Mouse (Mus musculus): ENCODE results near the gene Pidd1. TPM values are rescaled to one million over a fixed set of nuclear protein-coding genes. Genes with fewer than 3 reads are reported as not detected.
A peak's percentile ranks its signal among the peaks of the same experiment; 100 is the strongest.

Gene Pidd1
- total RNA-seq, 2 experiments from 2014 or later, result 2.4 to 7.3 TPM

DNA sequence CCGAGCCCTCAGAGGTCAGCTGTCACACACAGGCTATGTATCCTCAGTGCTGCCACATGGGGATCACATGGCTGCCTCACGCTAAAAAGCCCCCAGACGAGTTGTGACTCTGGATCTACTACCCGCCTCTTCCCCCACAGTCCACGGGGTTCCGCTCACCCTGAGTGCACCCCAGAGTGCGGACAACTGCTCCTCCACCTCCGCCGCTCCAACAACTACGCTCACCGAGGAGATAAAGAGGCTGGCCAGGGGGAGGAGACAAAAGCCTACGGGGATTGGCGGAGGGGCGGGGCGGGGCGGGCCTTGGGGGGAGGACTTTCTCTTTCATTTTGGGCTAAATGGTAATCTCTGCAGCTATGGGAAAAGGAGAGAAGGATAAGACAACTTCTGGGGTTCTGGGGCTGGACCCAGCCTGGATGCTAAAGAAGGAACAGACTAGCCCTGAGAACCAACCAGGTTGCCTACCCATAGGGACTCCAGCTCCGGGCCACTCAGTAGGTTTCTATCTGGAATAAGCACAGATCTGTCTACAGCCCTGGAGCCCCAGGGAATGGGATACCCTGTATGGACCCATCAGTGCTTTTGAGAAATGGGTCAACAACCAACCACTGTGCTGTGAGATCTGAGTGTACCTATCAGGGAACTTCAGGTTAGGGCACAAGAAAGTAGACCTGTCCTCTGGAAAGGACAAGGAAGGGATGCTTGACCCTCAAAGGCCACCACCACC, 8.5 kb downstream of the Pidd1 start:
- DNase-seq, result peak; percentile 82

DNA sequence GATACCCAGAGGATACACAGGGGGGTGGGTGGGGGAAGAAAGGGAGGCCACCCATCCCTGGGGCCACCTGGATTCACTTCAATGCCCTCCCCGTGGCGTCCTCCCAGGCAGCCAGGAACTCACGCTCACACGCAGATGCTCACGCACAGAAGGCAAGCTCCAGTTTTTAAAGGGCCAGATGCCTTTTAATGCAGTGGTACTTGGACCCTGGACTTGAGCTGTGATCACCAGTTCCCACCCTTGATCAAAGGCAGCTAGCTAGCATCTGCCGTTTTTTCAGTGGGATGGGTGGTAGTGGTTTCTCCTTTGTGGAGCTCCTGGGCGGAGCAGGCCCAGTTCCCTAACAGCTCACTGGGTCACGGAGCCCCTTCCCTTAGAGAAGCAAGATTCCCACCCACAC, 9.4 kb downstream of the Pidd1 start:
- peak; percentile 73 for DNase-seq

DNA sequence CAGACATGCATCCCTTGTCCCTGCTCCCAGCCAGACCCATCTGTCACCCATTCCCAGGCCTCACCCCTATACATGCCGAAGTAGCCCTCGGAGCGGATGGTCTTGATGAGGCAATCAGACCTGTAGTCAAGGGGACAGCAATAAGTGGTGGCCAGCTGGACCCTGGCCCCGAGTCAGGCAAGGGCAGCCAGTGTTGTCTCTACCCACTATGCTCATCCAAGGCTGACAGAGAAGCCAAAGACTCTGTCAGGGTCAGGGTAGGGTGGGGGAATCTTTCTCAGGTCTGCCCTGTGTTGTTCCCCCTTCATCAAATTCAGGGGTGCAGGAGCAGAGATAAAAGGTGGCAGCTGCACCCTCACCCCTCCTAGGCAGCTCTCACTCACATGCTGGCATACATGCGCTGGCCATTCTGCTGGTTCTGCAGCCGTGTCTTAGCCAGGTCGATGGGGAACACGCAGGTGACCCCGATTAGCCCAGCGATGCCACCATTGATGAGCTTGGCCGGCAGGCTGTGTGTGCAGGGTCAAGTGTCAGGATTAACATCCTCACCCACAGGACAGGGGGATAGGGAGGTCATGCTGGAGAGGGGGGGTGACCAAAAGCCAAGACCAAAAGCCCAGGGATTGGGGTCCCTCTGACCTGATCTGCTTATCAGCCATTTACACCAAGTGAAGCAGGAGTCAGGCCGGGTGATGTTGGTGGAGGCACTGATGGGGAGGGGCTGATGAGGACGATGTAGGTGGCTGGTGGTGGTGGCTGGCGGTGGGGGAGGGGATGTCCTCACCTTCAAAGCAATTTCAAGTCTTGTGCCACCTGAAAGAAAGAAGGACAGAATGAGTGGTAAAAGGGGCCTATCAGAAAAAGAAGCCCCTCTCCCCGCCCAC, 10.1 kb downstream of the Pidd1 start:
- DNase-seq, result no peak

DNA sequence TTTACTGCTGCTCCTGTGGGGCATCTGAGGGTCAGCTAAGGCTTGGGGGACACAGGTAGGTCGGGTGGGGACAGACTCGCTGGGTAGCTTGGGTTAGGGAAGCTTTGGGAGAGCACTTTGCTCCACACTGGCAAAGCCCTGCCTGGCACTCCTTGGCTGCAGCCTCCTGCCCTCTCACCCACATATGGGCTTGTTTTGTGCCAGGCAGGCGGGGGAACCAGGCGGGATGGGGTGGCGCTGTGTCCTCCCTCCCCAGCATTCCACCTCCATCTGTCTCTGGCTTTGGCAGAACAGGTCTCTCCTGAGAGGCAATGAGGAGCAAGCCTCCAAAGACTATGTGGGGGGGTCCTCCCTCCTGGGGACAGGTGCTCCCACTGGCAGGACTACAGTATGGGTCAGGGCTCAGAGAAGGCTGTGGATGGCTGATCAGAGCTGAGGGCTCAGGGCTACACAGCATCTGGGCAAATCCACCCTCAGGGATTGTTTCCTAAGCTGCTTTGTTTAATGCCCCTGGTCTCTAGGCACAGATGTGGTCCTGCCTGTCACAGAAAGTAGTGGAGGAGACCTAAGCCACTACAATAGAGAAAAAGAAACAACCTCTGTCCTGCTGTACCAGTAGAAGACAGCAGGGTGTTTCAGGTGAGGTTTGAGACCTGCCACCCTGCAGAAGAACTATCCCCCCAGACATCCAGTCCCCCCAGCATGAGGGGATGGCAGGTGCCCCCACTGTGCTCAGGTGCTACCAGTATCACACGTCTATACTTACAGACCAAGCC, 10.9 kb downstream of the Pidd1 start:
- peak; percentile 87 for DNase-seq

DNA sequence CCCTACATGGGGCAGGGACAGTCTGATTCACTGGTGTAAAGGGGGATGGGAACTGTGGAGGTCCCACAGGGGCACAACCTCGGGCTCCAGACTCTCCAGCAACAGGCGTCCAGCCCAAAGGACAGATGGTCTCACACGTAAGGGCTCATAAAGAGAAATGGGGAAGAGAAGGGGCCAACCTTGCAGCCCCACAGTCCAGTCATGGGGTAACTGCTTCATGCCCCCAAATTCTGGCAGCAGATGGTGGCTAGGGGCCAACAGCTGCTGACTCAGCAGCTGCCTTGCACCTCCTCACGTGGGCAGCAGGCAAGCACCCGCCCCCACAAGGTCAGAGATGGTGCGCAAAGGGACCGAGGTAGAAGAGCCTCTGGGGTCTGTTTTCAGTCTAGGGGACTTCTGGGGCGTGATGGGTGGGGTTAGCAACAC, 11.6 kb downstream of the Pidd1 start:
- peak; percentile 88 for DNase-seq

DNA sequence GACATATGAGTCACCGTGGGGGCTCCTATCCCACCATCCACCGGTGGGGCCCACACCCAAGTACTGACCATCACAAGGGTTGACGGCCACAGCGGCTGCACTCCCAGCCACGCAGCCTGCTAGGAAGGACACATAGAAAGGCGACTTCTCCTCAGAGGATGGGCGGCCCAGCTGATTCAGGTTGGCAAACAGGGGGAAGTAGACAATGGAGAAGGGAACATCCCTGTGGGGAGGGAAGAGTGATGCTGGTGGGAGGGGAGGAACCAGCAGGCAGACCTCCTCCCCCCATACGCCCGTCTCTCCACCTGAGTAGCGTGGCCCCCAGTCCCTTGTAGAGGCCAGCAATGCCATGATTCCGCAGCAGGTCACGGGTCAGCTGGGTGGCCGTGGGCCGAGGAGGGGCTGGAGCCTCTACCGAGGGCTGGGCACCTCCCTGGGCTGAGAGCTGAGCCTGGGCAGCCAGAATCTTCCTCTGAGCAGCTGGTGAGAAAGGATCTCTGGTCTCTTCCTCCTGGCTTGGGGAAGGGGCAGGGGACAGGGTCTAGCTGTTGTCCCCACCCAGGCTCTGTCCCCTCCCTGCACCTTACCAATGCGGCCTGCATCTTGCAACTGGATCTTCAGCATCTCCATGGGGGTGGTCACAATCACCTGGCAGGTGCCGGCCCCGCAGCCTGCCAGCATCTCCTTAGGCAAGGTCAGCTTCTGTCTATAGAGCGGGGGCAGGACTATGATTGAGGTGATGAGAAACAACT, 12.2 kb downstream of the Pidd1 start:
- no peak for DNase-seq

DNA sequence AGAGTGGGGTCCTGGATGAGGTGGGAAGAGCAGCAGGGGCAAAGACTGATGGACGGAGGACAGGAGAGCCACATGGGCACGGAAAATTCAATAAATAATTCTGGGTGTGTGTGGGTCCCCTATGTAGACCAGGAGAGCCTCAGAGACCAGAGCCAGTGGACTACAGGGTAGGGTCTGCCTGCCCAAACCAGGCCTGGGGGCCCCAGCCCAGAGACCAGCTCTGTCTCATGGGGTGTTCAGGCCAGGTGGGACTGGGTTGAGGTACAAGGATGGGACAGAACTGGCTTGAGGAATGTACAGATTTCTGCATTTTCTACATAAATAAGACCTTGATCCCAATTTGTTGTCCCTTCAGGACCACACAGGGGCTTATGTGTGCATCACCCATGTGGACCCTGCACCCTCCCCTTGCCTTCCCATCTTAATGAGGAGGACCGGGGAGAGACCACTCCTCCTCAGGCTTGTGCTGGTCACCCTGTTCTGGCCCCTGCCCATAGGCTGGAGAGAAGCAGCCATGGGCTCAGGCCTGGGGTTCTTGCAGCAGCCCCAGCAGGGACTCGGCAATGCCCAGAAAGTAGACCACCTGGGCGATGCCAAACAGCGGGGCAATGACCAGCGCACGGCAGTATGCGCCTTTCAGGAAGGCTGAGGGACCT, 13.1 kb downstream of the Pidd1 start:
- no peak for DNase-seq

DNA sequence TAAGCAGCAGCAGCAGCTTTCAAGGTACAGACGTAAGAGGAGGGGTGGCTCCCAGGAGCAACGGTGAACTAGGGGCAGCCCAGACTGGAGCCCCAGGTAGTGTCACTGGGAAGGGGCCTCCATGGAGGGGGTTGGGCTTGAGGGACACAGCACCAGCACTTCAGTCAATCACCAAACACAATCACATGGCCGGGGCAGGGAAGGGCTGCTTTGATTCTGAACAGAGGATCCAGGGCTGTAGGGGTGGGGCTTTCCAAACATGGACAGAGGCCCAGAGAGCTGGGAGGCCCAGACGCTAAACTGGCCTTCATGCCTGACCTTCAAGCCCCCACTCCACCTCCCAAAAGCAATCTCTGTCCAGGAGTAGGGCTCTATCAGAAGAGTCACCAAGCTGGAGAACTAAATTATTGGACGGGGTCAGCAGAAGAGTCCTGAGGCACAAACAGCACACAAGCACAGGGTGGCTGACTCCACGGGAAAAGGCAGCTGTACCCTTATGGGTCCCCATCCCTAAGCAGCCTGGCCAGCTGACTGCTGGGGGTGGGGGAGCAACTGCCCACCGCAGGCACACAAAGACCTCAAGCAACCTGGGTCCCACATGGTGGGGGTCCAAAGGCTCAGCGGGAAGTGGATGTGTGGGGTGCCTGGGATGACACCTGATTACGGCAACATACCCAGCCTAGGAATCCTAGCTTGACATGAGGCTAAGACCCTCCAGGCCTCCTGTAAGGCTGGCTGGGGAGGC, 13.8 kb downstream of the Pidd1 start:
- peak; percentile 68 for DNase-seq

DNA sequence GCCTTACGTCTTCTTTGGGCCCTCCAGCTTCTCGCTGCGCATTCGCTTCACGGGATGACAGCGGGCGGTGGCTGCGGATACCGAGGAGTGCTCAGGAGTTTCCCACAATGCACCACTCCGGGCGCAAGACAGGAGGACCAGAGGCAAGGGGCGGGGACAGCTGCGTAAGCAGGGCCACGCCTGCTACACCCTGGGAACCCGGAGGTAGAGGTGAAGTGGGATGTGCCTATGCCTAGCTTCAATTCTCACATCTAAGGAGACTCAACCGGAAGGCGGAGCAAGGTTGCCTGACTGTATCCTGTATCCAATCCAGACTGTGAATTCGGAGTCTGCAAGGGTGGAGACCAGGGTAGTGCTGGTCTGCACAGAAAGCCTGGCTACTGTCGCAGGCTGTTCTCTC, 14.5 kb downstream of the Pidd1 start, which contains the start of gene Cend1:
Gene Cend1, minus strand, starts transcription at position 182 of the 400 bp plus-strand sequence.
- DNase-seq, result peak; percentile 60

DNA sequence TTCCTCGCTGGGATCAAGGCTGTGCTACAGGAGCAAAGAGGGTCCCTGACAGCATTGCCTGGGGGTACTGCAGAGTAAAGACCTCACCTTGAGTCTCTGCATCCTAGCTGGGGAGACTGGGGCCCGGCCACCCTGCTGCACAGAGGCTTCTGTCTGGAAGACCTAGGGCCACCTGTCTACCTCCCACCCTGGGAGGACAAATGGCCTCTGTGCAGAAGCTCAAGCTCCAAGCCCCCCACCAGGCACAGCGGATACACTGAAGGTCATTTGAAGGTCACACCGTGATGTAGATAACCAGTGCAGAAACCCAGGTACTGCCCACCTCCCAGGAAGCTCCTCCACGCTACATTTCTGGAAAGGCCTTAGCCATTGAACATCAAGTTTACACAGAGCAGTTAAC, 15.1 kb downstream of the Pidd1 start:
- no peak for DNase-seq

DNA sequence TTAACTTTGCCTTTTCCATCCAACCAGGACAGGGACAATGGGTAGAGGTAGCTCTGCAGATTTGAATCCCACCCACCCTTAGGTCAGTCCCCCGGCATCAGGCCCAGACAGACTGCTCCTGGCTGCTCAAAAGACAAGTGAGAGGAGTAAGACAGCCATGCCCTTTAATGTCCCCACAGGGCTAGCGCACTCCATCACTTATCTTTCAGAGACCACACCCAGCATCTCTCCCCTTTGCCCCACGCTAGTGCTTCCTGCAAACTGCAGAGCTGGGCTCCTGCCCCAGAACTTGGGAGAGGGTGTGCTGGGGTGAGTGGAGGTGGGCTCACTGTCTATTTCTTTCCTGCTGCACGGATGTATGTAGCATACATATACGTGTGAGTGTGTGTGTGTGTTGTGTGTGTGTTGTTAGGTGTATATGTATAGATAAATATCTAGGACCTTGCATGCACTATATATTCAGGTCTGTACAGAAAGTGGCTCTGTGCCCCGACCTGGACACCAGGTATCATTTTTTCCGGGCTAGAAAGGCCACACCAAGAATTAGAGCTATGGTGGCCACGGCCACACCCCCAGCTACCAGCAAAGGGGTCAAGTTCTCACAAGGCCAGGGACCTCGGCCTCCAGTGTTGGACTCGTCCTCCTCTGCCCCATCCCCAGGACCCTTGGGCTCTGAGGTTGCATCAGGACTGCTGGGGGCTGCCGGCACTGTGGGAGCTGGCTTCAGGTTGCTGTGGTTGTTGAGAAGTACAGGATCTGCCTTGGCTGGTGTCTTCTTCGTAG, 16.7 kb downstream of the Pidd1 start:
- no peak for DNase-seq

DNA sequence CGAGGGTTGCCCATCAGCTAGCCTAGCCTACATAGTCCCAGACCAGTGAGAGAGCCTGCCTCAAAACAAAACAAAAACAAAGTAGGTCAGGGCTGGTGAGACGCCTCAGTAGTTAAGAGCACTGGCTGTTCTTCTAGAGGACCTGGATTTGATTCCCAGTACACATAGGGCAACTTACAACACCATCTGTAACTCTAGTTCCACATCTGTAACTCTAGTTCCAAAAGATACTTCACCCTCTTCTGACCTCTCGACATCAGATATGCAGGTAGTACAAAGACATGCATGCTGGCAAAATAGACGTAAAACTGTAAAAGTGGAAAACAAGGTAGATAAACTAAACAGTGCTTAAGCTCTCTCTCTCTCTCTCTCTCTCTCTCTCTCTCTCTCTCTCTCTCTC, 20.0 kb downstream of the Pidd1 start:
- no peak for DNase-seq

DNA sequence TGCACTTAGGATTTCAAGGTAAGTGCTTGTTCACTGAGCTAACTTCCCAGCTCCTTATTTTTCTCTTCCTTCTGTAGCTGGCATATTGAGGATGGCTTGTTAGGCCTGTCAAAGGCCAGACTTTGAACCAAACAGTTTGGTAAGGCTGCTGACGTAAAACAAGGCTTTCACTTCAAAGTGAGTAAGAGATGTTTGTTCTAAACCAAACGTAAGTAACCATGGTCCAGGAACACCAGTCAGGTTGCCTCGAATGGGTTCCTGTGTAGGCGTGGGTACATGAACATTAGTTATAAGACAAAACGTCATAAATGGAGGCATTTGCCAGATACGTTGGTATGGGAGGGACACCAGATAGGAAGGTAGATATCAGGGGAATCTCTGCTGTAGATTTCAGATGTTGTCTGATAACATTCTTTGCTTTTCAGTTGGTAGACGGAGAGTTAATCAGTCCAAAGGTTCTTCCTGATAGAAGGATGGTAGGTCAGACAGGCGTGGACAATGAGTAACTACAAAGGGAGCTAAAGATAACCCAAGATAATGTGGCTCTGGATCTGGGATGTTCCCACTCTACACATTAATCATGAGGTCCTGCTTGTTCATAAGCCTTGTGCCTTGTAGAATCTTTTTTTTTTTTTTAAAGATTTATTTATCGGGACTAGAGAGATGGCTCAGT, 23.7 kb downstream of the Pidd1 start:
- DNase-seq, result no peak

DNA sequence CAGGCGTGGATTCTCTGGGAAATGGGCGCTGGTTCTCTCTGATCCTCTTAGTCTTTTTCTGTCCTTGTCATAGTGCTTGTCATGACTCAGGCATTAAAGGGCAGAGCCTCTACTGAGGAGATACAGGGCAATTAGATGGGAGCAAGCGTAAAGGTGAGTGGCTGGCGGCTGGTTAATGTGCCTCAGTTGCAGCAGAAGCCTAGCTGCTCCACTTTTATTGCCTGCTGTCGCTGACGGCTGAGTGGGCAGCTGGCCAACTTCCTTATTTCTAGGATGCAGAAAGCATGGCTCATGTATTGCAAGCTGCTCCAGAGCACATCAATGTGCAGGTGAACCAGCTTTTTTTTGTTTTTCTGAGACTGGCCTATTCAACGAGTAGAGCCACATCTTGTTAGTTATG, 24.9 kb downstream of the Pidd1 start:
- DNase-seq, result peak; percentile 60

DNA sequence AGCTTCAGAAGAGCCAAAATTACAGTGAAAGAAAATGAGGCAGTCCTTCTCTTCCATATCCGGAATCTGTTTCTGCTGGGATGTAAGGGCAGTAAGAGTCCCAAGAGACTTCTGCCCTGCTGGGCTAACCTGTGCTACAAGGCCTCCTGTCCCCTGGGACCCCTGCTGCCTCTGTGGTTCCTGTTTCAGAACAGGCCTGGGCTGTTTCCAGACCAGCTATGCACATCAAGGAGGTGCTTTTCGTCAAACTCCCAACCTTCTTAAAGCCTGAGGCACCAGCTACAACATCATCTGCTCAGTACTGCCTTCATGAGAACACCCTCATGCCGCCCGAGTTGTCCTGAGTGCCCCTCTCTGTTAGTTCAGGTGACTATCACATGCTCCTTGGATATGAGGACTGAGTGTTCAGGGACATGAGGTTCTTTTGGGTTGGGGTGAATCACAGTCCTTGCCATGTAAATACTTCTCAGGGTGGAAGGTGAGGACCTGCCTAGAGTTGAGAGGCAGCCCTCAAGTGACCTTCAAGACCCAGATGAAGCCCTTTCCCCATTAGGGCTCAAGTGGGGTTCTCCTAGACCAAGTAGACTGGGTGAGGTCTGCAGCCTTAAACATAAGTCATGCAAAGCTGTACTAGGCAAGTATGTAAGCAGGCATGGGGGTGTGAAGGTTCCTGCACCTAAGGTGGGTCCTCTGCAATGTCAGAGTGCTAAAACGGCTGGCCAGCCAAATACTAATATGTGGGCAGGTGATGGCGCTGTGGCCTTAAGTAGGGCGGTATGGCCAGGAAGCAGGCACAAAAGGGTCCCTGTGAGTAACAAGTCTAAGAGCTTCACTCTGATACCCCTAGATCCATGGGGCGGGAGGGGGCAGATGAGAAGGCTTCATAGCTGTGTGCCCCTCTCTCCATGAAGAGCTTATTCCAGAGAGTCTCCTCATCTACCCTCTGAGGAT, 25.8 kb downstream of the Pidd1 start:
- no peak for DNase-seq

DNA sequence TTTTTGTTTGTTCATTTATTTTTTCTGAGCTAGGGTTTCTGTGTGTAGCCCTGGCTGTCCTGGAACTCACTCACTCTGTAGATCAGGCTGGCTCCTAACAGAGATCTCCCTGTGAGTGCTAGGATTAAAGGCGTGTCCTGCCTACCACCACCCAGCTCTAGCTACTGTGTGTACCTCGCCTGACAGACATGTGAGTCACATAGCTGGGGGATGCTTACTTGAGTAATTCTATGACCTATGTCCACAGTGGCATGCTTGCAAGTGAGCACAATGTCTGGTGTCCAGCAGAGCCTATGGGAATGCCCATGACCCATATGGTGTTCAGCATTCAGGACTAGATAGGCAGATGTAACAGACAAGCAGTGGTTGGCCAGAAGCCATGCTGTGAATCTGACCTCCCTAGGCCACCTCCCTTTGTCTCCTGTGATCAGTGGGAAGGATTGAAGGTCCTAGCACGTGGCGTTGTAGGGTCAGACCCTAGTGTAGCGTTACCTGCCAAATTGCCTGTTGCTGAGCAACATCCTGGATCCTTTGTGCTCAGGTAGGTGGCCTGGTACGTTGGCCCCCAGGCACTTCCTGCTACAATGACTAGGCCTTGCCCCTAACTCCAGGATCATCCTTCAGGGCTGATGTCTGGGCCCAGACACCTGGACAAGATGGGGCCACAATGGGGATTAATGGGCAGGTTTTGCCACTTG, 27.5 kb downstream of the Pidd1 start:
- no peak for DNase-seq
